Mouse (Mus musculus) c-Kit-positive CD71-positive TER-119-positive erythroid progenitor cells, embryonic 14.5 days (primary cell): Measurements from ENCODE around the gene Grip2.

Source experiments
- DNase-seq: peaks from one replicate; pipeline ENCODE4 v3.0.0-alpha.2; 2013; ENCODE audit warnings: low spot score

Grip2 gene

DNA sequence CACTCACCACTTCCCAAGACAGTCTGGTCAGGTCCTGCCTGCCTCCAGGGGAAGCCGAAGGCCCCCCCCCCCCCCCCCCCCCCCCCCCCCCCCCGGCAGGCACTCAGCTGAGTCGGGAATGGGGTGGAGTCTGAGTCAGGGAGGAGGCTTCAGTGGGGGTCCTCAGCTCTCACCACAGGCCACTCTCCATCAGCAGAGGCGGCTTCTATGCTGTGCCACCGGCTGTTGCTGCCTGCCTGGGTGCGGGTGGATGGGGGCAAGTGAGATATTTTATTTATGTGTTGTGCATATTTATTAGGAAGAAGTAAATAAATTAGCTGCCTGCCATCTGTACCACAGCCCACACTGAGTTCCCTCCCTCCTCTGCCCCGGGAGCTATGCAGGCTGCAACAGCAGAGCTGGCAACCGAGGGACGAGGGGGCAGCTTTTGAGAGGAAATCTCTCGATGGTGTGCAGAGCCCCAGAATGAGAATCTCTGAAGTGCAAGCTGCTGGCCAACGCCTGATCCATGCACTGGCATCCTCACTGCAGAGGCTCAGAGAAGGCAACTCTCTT lies at the start of gene Grip2:
TSS of gene Grip2 (minus strand) at position 235 of the 555 bp plus-strand sequence.
- DNase-seq, result no peak

DNA sequence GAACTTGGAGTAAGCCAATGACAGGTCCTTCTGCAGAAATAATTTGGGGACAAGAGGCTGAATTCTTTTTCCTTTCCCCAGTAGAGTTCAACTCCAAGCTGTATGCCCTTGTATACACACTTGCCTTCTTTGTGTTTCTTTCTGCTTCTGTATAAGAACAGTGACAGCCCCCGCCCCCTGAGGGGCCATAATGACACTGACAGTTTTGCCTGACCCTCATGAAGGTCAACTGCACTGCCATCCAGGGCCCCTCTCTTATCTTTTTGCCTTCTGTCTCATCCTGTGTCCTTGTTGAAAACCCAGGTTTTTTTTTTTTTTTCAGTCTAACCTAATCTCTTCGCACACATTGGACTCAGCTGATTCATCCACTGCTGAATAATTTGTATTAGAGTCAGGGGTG lies 45.7 kb upstream of the Grip2 start:
- DNase-seq, result no peak

DNA sequence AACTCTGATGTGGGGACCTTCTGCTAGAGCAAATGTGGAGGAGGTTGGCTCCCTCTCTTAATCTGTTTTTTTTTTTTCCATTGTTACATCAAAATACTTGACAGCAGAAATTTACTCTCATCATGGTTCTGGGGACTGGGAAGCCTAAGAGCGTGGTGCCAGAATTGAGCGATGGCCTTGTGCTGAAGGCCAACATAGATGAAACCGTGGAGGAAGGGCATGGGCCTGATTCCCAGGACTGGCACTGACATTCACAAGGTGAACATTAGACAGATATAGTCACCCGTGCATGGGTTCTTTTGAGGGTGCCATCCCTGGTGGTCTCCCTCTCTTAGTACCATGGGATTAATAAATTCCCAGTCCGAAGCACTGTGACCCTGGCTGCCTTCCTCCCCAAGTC lies 41.0 kb upstream of the Grip2 start:
- no peak for DNase-seq

DNA sequence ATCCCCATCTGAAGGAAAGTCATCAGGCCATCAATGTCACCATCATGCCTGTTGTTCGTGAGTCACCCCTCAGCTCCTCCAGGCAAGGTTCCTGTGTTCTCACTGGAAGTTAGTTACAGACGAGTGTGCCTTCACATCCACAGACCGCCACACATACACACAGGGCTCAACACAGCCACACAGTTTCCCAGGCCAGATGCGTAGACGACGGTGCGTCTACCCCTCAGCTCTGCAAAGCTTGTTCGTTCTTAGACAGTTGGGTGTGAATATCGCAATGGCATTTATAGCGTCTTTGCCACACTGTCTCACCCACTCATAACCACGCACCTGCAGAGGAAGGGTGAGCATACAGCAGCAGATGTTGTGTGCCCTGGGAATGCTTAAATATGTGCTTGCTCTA lies 38.6 kb upstream of the Grip2 start:
- no peak for DNase-seq

DNA sequence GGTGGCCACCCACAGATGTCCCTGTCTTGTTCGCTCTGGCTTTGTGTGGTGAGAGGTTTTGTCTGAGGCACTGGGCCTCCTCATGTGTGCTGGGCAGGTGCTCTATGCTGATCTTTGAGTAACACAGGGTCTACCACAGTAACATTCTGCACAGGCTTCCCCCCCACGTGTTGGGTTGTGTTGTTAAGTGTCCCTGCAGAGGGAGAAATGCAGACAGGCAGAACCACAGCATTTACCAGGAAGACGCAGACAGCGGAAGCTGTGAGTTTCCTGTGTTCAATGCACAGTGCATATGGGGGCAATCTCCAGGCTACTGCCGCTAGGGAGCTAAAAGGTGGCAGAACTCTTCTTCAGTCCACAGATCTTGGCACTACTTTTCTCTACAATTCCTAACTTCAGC lies 37.5 kb upstream of the Grip2 start:
- no peak for DNase-seq

DNA sequence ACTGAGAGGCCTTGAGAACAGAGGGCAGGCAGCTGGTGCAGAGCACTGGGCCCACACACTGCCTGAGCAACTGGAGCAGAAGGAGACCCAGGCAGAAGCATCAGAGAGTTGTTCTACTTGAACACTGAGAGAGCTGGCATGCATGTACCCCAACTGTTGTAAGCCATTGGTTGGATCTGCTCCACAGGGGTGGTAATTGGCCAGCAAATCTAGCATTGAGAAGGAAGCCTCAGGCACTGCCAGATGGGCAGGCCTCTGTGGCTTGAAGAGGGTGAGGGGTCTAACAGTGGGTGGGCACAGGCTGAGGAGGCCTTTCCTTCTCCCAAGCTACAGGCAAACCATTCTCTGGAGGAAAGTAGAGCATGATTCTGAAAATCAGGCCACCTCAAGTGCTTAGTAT lies 35.8 kb upstream of the Grip2 start:
- no peak for DNase-seq

DNA sequence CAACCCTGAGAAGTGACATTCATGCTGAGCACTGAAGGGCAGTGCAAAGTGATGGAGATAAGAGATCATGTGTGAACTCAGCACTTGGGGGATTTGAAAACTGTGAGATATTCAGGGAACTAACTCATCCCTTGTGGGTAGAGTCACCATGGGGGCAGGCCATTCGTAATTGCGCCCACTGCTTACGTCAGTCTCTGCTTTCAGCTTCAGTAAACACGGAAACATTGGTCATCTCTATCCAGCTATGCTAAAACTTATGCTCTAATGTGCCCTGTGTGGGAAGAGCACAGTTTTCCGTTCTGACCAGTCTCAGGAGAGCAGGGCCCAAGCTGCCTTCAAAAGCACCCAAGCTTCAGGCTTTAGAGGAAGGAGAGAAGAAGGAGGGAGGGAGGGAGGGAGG lies 31.3 kb upstream of the Grip2 start:
- no peak for DNase-seq

DNA sequence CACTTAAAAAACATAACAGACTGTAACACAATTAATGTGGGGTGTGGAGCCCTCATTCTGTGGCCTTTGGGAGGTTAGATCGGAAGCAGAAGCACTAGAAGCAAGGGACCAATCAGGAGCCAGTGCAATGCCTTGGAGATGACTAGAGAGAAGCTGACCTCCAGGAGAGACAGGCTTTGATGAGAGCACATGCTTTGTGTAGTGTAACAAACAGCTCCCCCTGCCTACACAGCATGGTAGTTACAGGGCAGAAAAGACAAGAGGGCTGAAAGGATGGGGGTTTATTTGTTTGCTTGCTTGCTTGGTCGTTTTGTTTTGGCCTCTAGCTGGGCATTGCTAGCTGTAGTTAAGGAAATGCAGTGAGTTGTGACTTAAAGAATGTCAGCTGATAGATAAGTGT lies 25.5 kb upstream of the Grip2 start:
- no peak for DNase-seq

DNA sequence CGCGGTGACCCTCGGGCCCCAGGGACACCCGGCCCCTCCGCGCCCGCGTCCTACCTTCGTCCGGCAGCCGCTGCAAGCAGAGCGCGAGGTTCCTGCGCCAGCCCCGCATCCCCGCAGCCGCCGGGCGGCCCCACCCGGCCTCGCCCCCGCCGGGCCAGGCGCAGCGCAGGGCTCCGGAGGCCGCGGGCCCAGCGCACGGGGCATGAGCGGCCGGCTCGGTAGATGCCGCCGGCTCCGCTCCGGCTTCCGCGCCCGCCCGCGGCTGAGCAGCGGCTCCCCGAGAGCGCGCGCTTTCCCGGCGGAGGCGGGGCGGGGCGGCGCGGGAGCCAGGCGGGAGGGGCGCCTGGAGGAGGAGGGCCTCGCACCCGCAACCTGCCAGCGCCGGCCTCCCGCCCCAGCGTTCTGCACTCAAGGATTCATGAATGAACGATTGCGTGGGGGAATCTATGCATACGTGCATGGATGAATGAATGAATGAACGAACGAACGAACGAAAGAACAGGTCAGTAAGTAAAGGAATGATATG lies 16.6 kb upstream of the Grip2 start:
- DNase-seq, result no peak

DNA sequence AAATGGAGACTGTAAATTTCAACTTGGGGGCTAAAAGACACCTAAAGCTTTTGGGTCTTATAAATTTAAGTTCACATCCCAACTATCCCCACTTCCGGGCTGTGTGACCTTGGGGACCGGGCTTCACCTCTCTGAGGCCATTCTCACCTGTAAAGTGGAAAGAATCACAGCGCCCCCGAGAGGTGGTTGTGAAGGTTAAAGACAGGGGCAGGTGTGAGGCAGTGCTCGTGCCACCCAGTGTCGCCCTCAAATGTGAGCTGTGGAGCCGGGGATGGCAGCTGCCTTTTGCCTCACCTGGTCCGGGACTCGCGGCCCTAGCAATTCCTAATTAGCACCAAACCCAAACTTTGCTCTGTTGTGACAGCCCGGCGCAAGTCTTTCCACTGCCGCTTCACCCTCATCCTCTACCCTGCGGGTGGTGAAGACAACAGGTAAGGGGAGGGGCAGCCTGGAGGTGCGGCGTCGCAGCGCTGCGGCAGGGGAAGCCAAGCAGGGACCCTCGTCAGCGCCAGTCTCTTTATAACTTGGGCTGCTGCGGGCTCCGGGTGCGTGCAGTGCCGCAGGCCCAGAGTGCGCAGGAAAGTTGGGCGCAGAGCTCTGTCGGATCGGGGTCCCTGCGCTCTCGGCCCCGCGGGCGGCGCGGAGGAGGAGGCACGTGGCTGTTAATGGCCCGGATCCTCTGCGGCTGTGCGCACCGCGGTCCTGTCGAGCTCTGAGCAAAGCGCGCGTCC lies 16.0 kb upstream of the Grip2 start:
- no peak for DNase-seq

DNA sequence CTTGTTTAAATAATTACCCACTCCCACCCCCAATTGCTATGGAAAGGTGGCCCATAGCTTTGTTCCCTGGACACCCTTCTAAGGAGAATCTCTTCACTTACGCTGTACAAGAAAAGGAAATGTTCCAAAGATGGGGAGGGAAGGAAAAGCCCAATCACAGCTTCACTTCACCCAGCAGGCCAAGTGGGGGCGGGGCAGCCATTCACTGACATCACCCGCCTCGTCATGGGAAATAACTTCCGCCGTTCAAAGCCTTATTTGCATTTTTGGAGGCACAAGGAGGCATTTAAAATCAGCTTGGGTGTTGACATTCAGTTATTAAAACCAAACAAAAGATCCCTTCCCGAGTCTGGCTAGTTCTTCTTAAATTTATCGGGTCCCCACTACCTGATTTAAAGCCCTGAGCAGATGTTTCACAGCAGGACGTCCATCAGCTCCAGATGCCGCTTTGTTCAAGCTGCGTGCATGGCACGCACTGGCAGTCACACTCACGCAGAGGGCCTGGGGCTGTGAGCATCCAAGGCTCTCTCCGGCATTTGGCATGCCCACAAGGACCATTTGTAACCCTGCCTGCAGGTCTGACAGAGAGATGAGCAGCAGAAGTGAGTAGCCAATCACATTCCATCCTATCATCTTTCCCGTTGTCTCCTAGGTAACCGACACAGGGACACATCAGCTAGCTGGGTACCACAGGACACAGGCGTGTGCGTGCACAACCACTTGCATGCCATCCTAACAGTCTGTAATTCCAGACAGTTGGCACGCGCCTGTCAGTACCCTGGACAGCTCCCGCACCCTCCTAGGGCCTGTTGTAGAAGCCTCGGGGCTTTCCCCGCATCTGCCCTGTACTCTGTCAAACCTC lies 12.2 kb upstream of the Grip2 start:
- DNase-seq, result peak; percentile 16

DNA sequence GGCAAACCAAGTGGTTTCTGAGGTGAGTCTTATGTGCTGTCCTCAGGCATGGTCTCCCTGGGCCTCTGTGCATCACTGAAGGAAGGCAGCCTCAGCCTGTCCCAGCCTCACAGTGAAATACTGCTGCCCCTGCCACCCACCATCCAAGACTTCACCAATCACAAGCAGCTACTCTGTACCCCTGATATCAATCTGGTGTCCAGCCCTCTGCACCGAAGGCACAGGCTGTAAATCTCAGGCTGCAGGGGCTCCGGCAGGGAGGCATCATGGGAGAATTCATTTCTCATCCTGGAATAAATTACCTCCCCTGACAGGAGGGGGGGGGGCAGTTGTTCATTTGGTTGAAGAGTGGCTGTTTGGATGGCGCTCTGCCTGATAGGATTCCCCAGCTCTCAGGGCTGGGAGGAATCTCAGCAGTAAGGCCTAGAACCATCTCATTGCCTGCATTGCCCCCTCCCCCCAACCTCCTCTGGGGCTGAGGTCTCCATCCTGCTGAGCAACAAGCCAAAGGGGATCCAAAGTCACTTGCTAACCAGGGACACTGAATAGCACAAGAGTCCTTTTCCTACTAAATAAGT lies 5.9 kb upstream of the Grip2 start:
- no peak for DNase-seq

DNA sequence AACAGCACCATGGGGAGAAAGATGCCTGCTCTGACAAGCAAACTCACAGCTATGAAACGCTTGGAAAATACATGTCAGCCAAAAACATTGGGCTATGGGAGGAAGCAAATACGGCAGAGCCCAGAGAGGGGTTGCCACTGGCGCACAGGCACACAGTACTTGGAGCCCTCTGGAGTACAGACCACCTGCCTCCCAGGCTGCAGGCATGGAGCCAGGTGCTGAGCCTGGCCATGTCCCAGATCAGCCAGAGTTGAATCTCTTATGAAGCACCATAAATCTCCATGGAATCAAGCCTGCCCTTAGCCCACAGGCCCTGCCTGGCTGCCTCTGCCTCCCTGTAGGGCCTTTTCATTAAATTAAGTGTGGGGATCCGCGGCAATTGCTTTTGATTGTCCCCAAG lies 876 bp upstream of the Grip2 start:
- no peak for DNase-seq

DNA sequence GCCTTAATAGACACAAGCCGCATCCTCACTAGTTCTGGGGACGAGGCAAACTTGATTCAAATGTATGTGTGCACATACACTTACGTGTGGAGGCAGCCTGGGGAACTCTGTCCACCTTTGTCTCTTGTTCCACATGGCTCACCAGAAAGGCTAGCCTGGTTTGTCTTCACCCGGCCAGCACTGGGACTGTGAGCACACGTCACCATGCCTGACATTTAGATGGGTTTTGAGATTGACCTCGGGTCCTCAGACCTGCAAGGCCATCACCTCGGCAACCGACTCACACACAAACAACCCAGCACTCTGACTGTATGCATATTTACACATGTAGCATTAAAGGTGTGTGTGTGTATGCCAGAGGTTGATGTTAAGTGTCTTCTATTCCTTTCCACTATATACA lies 8.8 kb downstream of the Grip2 start:
- DNase-seq, result no peak

DNA sequence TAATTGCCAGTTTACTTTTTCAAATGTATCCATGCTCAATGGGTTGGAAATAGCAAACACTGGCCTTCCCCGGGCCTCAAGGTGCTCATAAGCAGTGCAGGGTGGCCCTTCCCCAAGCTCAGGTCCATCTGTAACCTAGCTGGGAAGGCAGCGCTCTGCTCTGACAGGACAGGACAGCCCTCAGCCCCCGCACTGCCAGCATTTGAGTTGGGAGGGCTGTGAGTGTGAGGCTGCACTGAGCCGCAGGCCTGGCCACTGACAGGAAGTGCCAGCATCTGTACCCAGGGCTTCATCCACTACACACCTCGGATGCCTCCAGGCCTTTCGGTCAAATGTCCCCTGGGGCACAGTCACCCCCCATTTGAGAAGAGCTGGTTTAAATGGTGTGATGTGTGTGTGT lies 11.1 kb downstream of the Grip2 start:
- no peak for DNase-seq

DNA sequence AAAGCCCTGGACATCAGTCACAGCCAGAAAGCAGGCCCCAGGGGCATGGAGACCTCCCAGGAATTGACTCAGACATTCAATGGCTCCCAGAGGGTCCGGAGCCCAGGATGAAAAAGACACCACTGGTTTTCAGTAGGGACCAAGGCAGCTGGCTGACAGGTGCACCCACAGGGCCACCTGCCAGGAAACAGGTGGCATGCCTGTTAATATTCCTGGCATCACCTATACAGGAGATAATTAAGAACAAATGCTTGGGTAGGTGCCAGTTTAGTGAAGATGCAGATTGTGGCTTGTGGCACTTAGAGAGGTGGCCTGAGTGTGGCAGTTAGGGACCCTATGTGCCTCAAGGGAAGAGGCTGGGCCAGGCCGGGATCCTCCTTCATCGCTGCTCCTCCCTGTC lies 13.4 kb downstream of the Grip2 start:
- DNase-seq, result no peak

DNA sequence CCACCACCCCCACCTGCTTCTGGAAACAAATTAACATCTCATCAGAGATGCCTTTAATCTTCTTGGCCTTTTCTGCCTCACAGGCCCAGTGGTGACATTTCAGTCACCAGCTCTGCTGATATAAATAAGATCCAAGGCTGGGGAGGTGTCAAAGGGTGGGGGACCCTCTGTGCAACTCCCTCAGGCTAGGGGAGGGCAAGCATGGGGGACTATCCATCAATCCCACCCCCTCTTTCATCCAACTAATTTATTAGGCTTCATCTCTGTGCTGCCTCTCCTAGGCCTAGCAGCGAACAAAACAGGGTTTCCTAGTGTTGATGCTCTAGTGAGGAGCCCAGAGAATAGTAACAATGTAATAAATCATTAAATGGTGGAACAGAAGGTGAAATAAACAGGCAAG lies 17.0 kb downstream of the Grip2 start:
- no peak for DNase-seq

DNA sequence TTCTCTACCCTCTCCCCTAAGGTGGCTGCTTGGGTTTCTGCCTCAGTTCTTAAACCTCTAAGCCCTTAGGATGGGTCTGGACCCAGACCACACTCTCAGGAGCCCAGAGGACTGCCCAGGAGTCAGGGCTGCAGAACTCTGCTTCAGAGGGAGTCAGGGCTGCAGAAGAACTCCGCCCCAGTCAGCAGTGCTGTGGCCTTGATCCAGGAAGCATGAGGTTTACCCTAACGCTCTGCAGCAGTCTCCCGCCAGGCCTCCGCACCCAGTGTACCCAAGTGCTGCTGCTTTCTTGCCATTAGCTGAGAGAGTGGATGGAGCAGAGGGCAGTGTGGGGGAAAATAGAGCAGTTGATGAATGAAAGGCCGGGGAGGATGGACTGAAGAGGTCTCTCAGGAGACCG lies 19.0 kb downstream of the Grip2 start:
- no peak for DNase-seq

DNA sequence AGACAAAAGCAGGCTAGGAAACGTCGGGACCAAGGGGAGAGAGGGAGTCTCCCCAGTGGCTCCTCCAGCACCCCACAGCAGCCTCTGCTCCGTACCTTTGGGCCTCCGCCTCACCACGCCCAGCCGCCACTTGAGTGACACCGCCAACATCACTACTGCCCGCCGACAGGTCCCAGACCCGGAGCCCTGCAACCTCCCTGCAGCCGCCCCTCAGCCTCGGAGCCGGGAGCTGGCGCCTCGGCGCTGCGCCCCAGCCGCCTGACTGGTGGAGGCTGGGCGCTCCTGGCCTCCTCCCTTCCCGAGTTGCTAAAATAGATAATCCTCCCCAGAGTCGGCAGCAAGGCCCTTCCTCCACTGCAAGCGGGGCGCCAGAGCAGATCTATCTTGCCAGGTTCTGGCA lies 19.9 kb downstream of the Grip2 start:
- DNase-seq, result no peak

DNA sequence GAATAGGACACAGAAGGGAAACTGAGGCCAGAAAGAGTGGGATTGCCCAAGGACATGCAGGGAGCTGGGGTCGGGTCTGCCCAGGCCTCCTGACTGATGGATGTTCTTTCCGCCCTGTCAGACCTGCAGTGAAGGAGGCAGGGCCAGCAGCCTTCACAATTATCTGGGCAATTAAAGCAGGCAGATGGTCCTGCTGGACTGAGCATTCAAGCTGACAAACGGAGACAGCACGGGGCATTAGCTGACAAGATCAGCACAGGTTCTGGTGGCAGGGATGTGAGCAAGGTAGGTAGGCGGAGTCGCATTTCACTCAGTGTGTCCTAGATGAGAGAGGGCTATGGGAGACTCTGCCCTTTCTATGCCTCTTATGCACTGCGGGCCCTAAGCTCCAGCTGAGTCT lies 22.9 kb downstream of the Grip2 start:
- no peak for DNase-seq

DNA sequence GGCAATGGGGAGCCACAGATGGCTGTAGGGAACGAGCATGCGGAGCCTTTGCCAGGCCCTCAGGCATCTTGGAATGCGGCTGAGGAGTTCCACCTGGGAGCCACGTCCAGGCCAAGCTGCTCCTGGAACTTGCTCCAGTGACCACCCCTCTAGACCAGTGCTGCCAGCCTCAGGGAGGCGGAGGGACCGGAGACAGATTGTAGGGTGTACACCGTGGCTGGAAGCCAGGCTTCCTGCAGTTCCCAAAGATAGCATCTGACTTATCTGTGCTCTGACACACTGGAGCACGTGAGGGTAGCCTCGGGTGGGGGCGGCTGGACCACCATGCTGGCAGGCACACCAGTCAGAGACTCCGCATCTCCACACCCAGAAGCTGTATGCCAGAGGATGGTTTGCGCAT lies 28.6 kb downstream of the Grip2 start:
- no peak for DNase-seq

DNA sequence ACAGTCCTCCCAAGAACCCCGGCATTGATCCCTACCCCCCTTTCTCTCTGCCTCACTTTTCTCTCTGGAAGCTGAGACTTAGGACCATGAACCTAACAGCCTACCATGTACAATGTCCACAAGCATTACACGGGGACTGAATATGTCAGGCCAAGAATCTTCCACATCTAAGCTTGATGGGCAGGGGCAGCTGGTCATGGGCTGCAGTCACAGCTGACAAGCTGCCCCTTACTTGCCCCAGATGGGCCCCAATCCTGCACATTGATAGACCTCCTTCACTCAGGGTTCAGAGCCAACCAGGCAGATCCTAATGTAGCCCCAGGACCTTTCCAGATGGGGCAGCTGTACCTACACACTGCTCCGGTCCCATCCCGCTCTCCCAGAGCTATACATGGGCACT lies 30.3 kb downstream of the Grip2 start:
- no peak for DNase-seq

DNA sequence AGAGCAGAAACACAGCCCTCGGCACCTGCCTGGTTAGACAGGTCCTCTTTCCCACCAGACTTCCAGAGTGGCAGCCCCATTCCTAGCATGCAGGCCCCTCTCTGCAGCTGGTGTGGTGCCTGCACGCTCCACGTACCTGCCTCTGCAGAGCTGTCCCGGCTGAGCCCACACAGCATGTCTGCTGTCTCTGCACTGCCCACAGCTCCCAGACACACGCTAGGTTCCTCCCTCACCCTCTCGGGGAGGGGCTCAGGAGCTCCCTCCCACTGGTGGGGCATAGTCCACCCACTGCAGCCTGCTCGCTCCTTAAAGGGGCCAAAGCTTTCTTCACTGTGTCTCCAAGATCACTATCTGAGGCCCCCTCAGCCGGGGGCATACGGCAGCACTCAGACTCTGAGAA lies 31.0 kb downstream of the Grip2 start:
- no peak for DNase-seq
